Mouse (Mus musculus) lung, adult 18-20 months (tissue): Measurements from ENCODE around the gene Gfra1.

Source experiments
- DNase-seq, 2 experiments: peaks; one replicate each; pipeline ENCODE4 v3.0.0; 2022; ENCODE audit warnings: mixed read lengths in 2 of 2

Gene Gfra1

DNA sequence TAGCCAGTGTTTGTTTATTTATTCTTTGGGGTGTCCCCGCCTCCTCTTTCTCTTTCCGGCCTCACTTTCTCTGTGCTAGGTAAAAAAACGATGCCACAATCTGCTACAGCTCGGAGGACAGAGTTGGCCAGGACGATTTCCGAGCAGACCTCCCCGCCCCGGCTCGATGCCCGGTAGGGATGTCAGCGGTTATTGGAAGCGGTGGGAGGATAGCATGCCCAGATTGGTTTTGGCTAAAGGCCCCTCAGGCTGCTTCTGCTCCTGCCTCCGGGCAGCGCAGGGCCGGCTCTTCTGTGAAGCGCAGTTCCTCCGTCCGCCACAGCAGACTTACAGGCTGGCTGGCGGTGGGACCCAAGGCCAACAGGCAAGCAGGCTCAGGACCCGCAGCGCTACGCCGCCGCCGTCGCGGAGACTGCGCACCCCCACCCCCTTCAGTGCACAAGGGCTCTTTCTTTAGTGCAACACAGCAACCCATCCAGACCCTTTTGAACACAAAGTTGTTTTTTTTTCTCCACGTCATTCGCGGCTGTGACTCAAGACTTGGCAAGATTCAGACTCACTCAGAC is at the start of gene Gfra1:
Gene Gfra1 (minus strand): TSS at position 414 of the 566 bp plus-strand sequence.
- DNase-seq, result peak; percentile 11 to 24

DNA sequence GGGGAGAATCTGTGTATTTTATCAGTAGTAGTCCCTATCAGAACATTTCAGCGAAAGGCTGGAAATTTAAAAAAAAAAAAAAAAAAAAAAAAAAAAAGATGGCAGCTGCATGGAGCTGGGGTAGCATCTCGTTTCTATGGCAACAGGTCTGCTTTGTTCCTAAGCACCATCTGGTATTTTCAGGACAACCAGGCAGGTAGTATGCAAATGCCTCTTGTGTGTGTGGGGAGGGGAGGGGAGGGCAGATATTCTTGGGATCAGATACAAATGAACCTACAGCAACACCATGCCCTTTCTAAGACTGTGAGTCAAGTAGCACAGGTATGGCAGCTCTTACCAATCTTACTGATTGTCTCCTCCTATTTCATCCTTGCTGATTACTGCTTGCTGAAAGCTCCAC is 44.3 kb upstream of the Gfra1 start:
- no peak for DNase-seq

DNA sequence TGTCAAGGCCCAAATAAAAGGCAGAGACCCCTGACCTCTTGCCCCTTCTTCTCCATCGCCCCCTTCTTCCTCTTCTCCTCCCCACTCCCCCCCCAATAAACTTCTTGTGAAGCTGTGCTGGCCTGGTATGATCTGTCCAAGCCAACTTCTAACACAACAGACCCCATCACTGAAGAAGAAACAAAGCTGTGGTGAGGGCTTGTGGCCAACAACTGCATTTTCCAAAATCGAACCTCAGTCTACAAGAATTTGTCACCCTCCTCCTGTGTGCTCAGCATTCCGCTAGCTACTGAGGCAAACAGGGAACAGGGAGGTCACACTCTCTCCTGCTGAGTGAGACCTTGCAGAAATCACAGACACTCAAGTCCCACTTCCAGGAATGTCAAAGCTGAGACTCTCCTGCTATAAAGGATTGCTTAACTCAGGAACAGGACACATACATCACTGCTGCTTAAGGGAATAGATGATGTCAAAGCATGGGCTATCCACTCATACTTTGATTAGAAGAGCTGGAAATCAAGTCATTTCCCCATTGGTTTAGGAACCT is 43.8 kb upstream of the Gfra1 start:
- DNase-seq, result no peak

DNA sequence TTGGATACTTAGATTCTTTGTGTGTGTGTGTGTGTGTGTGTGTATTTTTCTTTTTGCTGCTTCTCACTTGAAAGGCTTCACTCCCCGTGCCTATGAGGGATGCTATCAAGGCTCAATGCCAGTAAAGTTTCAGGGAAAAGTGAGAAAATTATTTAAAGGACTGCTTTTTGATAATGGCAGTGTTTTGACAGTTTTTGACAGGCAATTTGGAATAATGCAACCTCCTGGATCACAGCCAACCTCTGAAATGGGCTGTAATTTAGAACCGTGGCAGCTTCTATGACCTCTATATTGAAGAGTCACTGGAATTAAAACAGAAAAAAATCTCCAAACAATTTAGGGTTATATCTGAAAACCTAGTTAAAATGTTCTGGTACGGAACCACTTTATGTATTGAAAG is 41.4 kb upstream of the Gfra1 start:
- DNase-seq, result no peak

DNA sequence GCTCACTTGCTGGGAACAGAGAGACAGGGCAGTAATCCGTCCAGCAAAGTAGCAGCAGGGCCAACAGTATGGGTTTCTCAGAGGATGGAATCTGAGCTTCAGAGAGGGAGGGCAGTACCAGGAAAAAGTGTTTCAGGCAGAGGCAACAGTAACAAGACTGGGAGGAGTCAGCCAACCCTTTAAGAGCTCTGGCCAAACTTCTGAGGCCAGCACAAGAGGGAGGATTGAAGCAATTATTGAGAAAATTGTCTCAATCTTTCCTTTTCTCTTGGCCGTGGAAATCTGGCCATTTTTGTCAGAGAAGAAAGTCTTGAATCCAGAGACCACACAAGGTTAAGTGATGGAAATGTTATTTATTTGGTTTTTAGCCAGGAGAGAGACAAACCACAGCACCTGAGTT is 31.0 kb upstream of the Gfra1 start:
- no peak for DNase-seq

DNA sequence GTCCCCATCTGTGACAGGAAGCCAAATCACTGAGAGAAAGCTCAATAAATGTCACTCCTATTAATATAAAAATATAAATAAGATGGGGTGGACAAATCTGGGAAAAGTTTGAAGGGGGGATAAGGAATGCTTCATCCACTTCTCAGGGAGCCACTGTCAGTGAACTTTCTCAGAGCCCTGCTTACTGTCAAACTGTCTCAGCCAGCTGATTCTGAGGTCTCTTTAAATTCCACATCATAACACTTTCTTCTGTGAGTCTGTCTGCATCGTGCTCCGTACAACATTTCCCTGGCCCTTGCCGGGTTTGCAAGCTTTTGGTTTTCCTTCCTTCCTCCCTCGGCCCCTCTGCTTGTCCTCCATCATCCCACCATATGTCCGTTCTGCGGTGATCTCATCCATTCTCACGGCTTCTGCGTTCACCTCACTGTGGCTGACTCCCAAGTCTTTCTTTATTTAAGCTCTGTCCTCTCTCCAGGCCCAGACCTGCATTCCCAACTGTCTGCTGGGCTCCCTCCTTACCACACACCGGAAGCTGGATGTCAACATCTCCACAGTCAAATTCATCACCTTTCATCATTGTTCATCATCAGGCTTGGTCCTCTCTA is 26.8 kb upstream of the Gfra1 start:
- no peak for DNase-seq

DNA sequence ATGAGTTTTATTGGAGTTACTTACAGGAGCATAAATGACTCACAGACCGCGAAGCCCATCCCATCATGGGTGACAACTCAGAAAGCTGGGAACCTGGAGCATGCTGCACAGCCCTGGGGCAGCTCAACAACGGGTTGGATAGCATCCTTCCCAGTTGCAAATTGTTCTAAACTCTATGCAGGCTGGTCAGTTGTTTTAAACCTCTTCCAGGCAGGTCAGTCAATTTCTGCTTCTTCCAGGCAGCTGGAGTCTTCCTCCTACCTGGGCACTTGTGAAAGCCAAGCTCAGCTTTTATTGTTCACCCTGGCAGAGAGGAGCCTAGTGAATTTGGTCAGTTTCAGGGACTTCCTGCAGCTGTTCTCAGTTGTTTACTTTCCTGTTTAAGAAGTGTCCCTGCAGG is 18.5 kb upstream of the Gfra1 start:
- DNase-seq, result no peak

DNA sequence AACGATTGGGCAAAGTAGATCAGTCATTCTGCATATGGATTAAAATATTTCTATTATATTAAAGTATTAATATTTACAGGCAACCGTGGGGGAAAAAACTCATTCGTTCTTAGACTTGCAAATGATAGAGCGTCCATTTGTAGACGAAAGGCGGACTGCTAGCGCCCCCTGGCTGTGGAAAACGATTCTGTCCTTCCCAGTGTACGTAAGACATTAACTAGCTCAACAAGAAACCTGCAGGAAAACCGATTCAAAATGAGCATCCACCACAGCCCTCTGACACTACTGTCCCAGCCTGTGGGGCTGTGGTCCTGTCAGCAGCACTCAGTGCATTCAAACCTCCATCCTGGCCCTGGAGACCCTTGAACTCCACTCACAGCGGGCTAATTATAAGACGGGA is 13.7 kb upstream of the Gfra1 start:
- DNase-seq, result peak; percentile 68

DNA sequence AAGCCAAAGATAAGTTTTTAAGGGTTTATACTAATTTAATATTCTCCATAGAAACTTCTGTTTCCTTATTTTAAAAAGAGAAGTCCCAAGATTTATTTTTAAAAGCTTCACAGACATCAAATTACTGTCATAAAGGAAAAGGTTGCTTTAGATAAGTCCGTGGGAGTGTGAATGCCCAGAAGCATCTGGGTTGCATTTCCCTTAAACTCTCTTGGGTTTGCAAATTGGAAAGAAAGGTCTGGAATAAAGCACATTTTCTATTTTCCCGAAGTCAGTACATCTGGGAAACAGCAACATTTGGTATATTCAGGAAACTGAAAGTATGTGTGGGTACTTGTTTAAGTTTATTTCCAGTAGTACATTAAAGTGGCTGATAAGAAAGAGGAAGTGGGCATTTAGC is 12.6 kb upstream of the Gfra1 start:
- DNase-seq, result no peak

DNA sequence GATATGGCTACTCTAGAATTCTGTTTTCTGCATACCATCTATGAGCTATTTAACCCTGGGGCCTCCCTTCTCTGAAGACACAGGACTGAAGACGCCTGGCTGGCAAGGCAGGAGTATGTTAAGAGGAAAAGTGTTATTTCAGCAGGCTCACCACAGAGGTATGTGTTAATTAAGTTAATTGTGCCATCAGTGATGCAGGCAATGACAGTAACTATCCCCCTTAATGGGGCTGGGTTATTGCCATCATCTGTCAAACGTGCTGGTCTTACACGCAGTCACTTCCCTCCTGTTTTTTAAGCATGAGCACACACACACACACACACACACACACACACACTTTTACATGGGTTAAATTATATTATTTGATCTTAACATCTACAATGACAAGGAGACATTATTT is 8.0 kb upstream of the Gfra1 start:
- no peak for DNase-seq

DNA sequence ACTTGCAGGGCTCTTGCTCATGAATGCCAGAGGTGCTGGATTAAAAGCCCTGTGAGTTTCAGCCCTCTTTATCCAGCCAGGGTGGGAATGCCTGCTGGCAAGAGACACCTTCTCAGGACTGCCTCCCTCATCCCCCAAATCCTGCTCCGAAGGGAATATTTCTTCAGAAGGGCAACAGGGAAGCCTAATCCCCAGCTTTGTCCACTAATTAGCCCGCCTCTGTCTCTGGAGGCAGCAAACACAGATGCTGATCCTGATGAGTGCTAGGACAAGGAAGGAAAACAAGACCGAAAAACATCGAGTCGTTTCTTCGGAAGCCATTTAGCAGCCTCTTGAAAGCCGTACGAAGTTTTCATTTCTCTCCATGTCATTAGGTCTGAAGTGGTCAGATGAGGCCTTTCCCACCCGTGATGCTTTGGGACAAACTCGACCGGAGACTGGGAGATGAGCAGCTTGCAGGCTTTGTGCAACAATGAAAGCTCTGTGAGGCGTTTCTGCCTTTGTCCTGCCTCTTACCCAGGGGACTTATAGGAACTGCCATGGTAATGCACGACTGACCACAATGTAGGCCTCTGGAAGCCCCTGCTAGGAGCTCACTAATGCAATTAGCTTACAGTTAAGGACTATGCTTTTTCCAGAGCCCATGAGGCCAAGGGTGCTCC is 4.8 kb upstream of the Gfra1 start:
- DNase-seq, result no peak

DNA sequence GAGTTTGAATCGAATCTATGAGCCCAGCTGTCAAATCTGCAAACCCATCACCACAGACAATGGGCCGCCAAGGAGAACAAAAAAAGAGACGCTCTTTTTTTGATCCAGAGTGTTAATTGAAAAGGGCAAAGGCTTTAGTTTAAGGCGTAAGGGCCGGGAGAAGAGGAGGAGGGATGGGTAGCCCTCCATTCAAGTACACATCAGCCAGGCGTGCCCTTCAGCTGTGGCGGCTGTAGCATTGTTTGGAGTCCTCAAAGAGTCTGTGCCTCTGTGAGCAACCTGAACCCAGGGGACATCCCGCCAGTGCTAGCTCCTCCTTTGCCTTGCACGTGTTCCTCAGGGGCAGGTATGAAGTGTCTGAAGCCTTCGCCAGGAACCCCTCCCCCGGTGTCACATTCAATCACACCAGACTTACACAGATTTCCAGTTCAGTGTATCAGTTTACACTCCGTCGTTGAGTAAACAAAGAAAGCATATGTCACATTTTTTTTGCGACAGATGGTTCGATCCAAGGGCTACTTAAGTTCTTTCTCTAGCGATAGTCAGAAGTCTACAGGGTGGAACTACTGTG is 867 bp upstream of the Gfra1 start:
- DNase-seq, result peak; percentile 31 to 43

DNA sequence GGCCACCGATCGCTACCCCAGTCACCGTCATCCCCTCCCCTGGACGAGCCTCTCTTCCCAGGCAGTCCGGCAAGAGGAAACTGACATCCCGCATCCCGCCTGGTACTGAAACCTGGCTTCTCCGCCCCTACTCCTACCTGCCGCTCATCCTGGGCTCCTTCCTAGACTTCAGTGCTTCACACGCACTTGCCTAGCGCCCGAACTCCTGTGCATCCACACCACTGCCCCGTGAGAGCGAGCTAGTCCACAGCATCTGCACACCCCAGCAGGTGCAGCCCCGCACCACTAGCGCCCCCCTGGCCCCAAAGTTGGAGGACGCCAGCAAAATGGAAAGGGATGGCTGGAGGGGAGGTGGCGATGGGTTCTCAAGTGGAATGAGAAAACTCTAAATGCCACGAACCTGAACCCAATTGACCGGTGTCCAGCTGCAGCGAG is 631 bp downstream of the Gfra1 start:
- DNase-seq, result peak; percentile 18 to 34

DNA sequence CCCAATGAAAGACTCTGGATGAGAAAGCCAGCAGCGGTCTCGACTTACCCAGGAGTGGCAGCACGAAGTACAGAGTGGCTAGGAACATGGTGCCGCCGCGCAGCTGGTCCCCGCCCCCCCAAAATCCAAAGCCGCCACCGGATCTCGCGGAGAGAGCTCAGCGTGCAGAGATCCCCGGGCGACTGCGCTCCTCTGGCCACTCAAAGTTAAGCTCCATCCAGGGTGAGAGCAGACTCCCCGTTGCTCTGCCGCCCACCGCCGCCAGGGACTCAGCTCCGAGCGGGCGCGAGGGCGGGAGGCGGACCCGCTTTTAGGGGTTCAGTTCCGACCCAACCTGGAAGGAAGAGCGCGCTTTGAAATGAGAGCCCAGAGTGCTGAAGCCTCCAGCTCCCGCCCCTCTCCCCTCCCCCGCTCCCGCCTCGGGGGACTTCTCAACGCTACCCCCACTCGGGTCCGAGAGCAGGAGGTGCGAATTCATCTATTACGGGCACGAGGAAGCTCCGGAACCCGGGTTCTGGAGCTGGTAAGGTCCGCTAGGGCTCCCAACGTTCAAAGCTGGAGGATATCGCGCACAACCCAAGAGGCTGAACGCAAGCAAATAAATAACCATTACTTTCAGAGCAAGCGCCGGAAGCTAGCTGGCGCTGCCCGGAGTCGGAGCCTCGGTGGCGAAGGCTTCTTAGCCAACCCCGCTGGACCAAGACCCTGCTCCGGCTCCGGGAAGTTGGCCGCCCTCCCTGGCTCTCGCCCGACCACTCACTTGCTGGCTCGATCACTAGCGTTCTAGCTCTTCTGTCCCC is 1.2 kb downstream of the Gfra1 start:
- peak; percentile 19 to 39 for DNase-seq

DNA sequence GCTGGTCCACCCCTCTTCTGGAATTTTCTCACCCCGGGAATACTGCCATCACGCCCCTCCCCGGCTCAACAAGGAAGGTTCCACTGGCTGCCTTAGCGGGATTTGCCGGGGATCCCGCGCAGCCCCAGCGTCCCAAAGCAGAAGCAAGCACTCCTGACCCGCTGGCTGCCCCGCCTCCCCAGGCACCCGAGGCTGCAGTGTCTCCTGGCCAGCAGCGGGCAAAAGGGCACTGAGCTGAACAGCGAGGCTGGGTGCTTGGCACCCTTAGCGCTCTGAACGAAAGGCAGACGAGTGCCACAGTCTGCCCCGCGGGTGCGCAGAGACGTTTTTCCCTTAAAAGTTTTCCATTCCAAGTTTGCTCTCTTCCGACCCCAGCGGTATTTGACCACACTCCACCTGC is 2.1 kb downstream of the Gfra1 start:
- DNase-seq, result peak; percentile 36 to 54

DNA sequence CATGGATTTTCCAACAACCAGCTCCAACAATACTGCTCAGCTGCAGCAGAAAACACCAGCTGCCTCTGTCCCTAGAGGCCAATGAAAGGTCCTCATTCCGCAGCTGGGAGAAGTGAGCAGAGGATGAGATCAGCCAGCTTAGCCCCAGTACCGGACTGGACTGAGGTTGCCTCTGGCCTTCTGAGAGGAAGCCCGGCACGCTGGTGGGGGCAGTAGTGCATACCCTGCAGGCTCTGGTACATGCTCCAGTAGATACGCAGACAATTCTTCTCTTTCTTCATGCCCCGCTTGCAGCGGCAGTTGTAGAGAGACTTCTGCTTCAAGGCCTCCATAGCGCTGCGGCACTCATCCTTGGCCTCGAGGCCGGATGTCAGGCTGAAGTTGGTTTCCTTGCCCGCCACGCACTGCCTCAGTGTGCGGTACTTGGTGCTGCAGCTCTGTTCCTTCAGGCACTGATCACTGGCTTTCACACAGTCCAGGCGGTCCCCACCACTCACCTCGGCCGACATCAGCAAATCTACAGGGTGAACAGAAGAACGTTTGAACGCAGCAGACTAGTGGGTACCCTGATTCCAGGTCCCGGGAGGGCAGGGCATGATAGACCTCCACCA is 2.7 kb downstream of the Gfra1 start:
- DNase-seq, result no peak

DNA sequence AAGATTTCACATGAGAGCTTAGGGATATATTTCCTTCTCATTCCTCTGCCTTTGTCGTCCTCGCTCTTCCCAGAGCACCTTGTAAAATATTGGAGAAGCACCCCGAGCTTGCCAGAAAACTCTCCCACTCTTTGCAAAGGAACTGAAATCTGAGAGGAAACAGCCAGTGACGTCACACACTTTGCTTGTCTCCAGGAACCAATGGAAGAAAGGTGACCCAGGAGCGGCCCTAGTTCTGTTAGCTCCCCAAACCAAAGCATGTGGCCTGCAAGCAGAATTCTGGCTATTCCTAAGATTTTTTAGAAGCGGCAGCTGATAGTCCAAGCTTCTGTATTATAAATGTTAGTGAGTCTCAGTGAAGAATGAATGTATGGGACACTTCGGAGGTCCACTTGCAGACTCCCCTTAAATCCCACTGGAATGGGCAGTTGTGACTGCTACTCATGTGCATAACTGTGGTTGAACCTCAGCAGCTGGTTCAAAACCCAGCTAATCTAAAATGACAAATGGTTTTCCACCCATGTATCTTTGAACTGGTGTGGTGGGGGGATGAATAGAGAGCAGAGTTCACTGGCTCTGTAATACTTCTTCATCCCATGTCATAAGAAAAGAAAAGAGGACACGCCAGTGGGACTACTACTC is 3.4 kb downstream of the Gfra1 start:
- DNase-seq, result peak in 1 of 2 experiments; percentile 29

DNA sequence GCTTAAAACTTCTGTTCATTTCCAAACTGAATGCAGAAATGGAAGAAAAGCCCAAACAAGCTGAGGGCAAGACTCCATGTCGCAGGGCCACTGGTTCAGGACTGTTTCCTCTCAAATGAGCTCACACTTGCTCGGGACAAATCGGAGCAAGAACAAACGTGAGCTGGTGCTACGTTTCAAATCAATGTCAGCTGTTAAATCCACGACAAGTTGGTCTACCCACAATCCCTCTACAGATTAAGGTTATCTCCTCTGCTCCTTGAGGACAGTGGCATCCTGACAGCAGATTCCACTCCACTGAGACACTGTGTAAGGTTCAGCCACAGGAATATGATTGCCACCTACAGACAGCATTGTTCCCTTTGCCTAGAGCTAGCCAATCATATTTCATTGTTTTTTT is 4.4 kb downstream of the Gfra1 start:
- DNase-seq, result no peak

DNA sequence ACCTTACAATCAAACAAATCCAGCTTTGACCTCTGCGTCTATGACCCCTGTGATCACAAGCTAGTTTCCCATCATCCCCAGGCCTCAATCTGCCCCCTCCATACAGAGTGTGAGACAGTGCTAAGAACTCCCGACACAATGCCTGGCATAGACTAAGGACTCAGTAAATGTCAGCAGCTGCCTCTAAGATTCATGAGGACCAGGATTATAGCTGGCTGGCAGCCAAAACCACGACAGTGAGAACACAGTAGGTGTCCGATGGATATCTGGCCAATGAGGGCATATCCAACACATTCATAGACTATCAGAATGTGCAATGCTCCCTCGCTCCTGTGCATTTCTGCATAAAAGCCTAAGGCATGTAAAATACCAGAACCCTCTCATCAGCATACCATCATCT is 5.0 kb downstream of the Gfra1 start:
- DNase-seq, result no peak

DNA sequence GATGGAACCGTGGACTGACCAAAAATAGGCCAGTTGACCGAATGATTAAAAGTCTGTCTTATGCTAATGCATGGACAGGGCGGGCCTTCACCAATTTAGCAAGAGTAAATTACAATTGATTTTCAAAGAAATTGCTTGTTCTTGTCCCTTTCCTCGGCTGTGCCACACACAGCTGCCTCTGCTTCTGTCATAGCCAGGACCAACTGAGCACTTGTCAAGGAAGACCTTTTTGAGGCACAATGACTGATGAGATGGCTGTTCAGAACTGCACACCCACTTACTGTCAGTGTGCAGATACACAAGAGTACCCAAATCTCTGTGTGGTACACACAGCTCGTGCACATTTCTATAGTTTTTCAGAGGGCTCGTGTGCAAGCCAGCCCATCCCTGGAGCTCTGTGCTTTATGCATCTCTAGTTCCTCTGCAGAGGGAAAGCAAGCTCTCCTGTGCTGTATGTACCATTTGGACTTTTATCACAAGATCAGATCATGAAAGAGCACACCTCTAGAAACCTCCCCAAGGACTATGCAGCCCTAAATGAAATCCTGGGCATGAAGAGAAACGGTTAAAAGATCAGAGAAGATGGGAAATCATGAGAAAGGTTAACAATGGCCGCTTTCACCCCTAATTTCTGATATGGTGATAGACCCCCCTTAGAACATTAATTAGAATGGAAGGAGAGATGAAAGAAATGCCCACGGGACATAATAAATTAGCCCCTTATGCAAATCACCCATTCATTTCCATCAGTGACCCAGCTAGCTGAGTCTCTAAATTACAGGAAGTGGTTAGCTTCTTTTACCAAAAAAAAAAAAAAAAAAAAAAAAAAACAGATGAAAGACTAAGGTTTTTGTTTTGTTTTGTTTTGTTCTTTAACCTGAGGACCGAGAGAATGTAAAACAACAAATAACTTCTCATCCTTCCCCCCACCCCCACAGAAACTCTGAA is 12.7 kb downstream of the Gfra1 start:
- no peak for DNase-seq

DNA sequence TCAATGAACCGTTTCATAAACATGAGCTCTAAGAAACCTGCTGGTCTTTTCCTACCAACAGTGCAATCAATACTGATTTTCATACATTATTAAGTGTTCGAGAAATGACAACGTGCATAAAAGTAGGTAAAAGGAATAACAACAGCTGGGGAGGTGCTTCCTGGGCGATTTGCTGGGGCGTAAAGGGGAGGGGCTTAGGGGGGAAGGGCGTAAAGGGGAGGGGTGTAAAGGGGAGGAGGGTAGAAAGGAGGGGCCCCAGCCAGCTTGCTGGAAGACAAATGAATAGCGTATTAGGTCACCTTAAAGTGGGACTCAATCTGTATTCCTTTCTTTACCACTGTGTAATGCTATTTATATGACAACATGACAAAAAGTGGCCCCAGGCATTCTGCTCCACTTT is 13.9 kb downstream of the Gfra1 start:
- DNase-seq, result no peak
